Mouse (Mus musculus) adrenal gland, postnatal 14 days (tissue): ENCODE measurements around the gene Kcnb1. TPM values are rescaled to one million over a fixed set of nuclear protein-coding genes. Genes with fewer than 3 reads are reported as not detected.

Source experiments
- DNase-seq: peaks from one replicate; pipeline ENCODE4 v3.0.0; 2021; ENCODE audit warnings: mixed read lengths
- long read RNA-seq, 2 experiments: library from polyadenylated mRNA; stranded (forward); transcript quantifications; one replicate each; pipeline ENCODE4 v2.0.0; 2021
- total RNA-seq: library from RNA; stranded (reverse); gene quantifications from 2 replicates; pipeline ENCODE4 v1.2.3, GENCODE M21; 2021

The Kcnb1 gene
- 16.4 and 22.1 TPM in 2 replicates for total RNA-seq
- long read RNA-seq, experiment 1, partial matches to known transcripts = 0 of 1 reads
- long read RNA-seq, experiment 1, other reads (novel, unspliced or antisense) = 1 of 1 reads
- long read RNA-seq, experiment 2, partial matches to known transcripts = 0 of 4 reads
- long read RNA-seq, experiment 2, other reads (novel, unspliced or antisense) = 4 of 4 reads

GRCm38 (mm10) chr2:167190076-167190399, at the start of gene Kcnb1:
Gene Kcnb1 (minus strand): TSS chr2:167190155.
- DNase-seq = peak; percentile 86

GRCm38 (mm10) chr2:167239262-167239661, 49.3 kb upstream of the Kcnb1 start:
- DNase-seq = no peak

- no peak for DNase-seq
Measured at GRCm38 (mm10) chr2:167237224-167237623, 47.3 kb upstream of the Kcnb1 start.

GRCm38 (mm10) chr2:167236174-167236573, 46.2 kb upstream of the Kcnb1 start:
- no peak for DNase-seq

- no peak for DNase-seq
Measured at GRCm38 (mm10) chr2:167235338-167236018, 45.5 kb upstream of the Kcnb1 start.

- DNase-seq = no peak
Measured at GRCm38 (mm10) chr2:167233771-167234170, 43.8 kb upstream of the Kcnb1 start.

GRCm38 (mm10) chr2:167233009-167233335, 43.0 kb upstream of the Kcnb1 start:
- no peak for DNase-seq

GRCm38 (mm10) chr2:167232132-167233008, 42.4 kb upstream of the Kcnb1 start:
- peak; percentile 91 for DNase-seq

GRCm38 (mm10) chr2:167230554-167230953, 40.6 kb upstream of the Kcnb1 start:
- DNase-seq = peak; percentile 68

GRCm38 (mm10) chr2:167224937-167225336, 35.0 kb upstream of the Kcnb1 start:
- no peak for DNase-seq

- DNase-seq = no peak
Measured at GRCm38 (mm10) chr2:167224194-167224593, 34.2 kb upstream of the Kcnb1 start.

GRCm38 (mm10) chr2:167222152-167222551, 32.2 kb upstream of the Kcnb1 start:
- peak; percentile 87 for DNase-seq

GRCm38 (mm10) chr2:167221159-167221845, 31.3 kb upstream of the Kcnb1 start:
- DNase-seq = no peak

GRCm38 (mm10) chr2:167220736-167221135, 30.8 kb upstream of the Kcnb1 start:
- DNase-seq = no peak

- peak; percentile 88 for DNase-seq
Measured at GRCm38 (mm10) chr2:167219154-167219775, 29.3 kb upstream of the Kcnb1 start.

- peak; percentile 54 for DNase-seq
Measured at GRCm38 (mm10) chr2:167213666-167214065, 23.7 kb upstream of the Kcnb1 start.

- peak; percentile 67 for DNase-seq
Measured at GRCm38 (mm10) chr2:167213076-167213475, 23.1 kb upstream of the Kcnb1 start.

- no peak for DNase-seq
Measured at GRCm38 (mm10) chr2:167212551-167212950, 22.6 kb upstream of the Kcnb1 start.

GRCm38 (mm10) chr2:167212089-167212488, 22.1 kb upstream of the Kcnb1 start:
- no peak for DNase-seq

GRCm38 (mm10) chr2:167209900-167210299, 19.9 kb upstream of the Kcnb1 start:
- peak; percentile 45 for DNase-seq

GRCm38 (mm10) chr2:167208984-167209383, 19.0 kb upstream of the Kcnb1 start:
- DNase-seq = no peak

GRCm38 (mm10) chr2:167205918-167206629, 16.1 kb upstream of the Kcnb1 start:
- DNase-seq = no peak
